Mouse (Mus musculus) liver, embryonic 14.5 days (tissue): ENCODE measurements around the gene Tsc22d1. TPM values are rescaled to one million over a fixed set of nuclear protein-coding genes. Genes with fewer than 3 reads are reported as not detected.

Experiments
- ATAC-seq: fragments of 200-750 bp; cut with Nextera tagmentation; 2 replicates; pipeline ENCODE4 v1.8.0; 2017; ENCODE audit warnings: moderate number of reproducible peaks, mild to moderate bottlenecking, moderate library complexity; ENCODE audit not compliant: insufficient read depth
- DNase-seq, 3 experiments: peaks; one replicate each; pipeline ENCODE4 v3.0.0-alpha.2; 2012 to 2013; ENCODE audit warnings: low read depth in 3 of 3, low spot score in 3 of 3
- H3K27ac ChIP-seq: fragments of 300-500 bp; sonication (generic); 2 replicates; pipeline ENCODE4 v1.5.1; 2014; ENCODE audit warnings: moderate library complexity, mild to moderate bottlenecking, control low read depth, inconsistent platforms
- H3K27me3 ChIP-seq: fragments of 300-500 bp; sonication (generic); 2 replicates; pipeline ENCODE4 v1.6.1; 2014; ENCODE audit warnings: mild to moderate bottlenecking, low read length, moderate library complexity; ENCODE audit not compliant: control insufficient read depth, insufficient read depth
- H3K36me3 ChIP-seq: fragments of 300-500 bp; sonication (generic); replicated peaks from 2 replicates; pipeline ENCODE4 v1.6.1; 2014; ENCODE audit warnings: low read depth; ENCODE audit not compliant: control insufficient read depth, insufficient read depth
- H3K4me1 ChIP-seq, 2 experiments: fragments of 200-500 bp in 1 of 2; fragments of 300-500 bp in 1 of 2; sonication (generic) in 1 of 2; replicated peaks; 2 replicates each; pipeline ENCODE4 v1.6.1; 2012 to 2014; ENCODE audit warnings: antibody characterized with exemption in 1 of 2, inconsistent platforms in 1 of 2, low read length in 1 of 2; ENCODE audit not compliant: control insufficient read depth in 2 of 2, insufficient read depth in 2 of 2
- H3K4me2 ChIP-seq: fragments of 300-500 bp; sonication (generic); 2 replicates; pipeline ENCODE4 v1.6.1; 2014; ENCODE audit warnings: low read depth, mild to moderate bottlenecking, control low read depth, moderate library complexity
- H3K4me3 ChIP-seq, 2 experiments: fragments of 200-500 bp in 1 of 2; fragments of 300-500 bp in 1 of 2; sonication (generic) in 1 of 2; 2 replicates each; pipeline ENCODE4 v1.5.1; 2012 to 2014; ENCODE audit warnings: low read depth in 2 of 2, low read length in 2 of 2, mild to moderate bottlenecking in 2 of 2, control low read depth in 1 of 2, inconsistent platforms in 1 of 2, moderate library complexity in 1 of 2; ENCODE audit not compliant: insufficient read depth in 1 of 2
- H3K9ac ChIP-seq: fragments of 300-500 bp; sonication (generic); replicated peaks from 2 replicates; pipeline ENCODE4 v1.6.1; 2014; ENCODE audit warnings: mild to moderate bottlenecking, control low read depth, moderate library complexity
- H3K9me3 ChIP-seq: fragments of 300-500 bp; sonication (generic); 2 replicates; pipeline ENCODE4 v1.6.1; 2016; ENCODE audit warnings: low read length, mixed read lengths; ENCODE audit not compliant: control insufficient read depth
- CTCF ChIP-seq: IDR thresholded peaks from 2 replicates; pipeline ENCODE4 v1.5.1; 2016; ENCODE audit warnings: antibody characterized with exemption, low read depth, control low read depth
- EP300 ChIP-seq: IDR thresholded peaks from 2 replicates; pipeline ENCODE4 v1.6.1; 2016; ENCODE audit warnings: antibody characterized with exemption, low read depth
- WGBS: fragments of 180-500 bp; shearing (Covaris S2); extraction: QIAGEN DNeasy Blood & Tissue Kit; methylation state at CpG from one replicate; pipeline ENCODE4 v1.1.7; 2014; ENCODE audit not compliant: insufficient replicate concordance; 5-methylcytosine and 5-hydroxymethylcytosine counted together
- polyA plus RNA-seq, 2 experiments: library from polyadenylated mRNA; depleted of rRNA in 1 of 2; stranded (reverse) in 1 of 2; unstranded in 1 of 2; fragments of >200 nt; fragmentation: Nextera tagmentation in 1 of 2; extraction: Ambion mirVana in 1 of 2; gene quantifications; 2 replicates each; pipeline versions ENCODE4 v1.2.1 to v1.2.3; 2012 to 2014

The Tsc22d1 gene
- polyA plus RNA-seq, 2 experiments = 61.3 to 115 TPM

DNA sequence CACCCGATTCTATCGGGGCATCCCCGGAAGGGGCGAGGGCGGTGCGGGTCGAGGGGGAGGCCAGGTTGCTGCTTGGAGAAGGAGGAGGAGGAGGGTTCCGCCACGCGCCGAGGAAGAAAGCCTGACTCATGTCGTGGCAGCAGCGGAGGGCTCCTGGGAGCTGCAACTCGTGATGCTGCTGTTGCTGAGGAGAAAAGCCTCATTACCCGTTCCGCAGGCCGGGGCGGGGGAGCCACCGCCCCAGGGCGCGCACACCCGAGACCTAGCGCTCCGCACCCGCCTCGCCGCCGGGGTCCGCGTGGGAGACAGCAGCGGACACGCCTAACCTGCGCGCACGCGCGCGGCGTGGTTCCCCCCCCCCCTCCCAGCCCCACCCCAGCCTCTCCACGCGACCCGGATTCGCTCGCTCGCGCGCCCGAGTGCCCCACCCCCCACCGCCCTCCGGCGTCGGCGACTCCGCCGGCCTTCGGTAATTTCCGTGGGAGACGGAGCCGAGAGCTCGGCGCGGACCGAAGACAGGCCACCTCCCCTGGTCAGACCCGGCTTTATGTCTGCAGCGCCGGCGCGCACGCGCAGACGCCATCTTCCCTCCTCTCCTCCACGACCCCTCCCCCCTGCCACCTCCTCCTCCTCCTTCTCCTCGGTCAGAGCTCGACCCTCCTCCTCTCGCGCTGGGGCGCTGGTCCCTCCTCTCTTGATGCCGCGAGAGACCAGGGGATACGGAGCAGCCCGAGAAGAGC, 469 bp upstream of the Tsc22d1 start:
- Histone ChIP-seq H3K27ac (no peak overlapping the region), H3K9me3 (no peaks in the 10 kb centered on the region), H3K9ac (peak overlapping the region; percentile 40), H3K27me3 (peaks cover 30% of the 10 kb centered on the region), H3K4me3 (peak overlapping the region; percentile 52 to 57), H3K36me3 (no peaks in the 10 kb centered on the region), H3K4me2 (peak overlapping the region; percentile 70), H3K4me1 (peaks cover 0 to 2% of the 10 kb centered on the region in 2 experiments; a peak in 1 of 4 replicates)
- WGBS = under 1% methylated on average over 71 of the region's 81 CpGs
- ATAC-seq = peak; percentile 80
- DNase-seq = peak; percentile 32 to 56 (median 38)
- TF ChIP-seq EP300 = no peak
- no peak for TF ChIP-seq CTCF

DNA sequence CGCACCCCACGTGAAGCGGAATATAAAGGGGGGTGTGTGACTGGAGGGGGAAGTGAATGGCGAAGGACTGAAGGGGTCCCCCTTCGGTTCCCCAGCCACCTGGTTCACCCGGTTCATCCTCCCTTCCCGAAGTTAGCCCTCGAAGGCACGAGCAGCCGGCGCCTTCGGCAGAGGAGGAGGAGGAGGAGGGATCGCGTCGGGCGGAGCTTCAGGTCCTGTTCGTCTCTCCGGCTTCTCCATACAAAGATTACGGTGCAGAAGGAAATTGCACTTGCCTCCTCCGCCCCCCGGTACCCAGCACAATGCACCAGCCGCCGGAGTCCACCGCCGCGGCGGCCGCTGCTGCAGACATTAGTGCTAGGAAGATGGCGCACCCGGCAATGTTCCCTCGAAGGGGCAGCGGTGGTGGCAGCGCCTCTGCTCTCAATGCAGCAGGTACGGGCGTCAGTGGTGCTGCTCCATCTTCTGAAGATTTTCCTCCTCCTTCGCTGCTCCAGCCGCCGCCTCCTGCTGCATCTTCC, 1.1 kb downstream of the Tsc22d1 start:
- Histone ChIP-seq H3K9me3 (no peaks in the 10 kb centered on the region), H3K27me3 (peaks cover 30% of the 10 kb centered on the region), H3K27ac (no peak overlapping the region), H3K4me1 (peaks cover 0 to 4% of the 10 kb centered on the region in 2 experiments; a peak in 1 of 4 replicates), H3K4me2 (peak overlapping the region; percentile 70), H3K9ac (no peak overlapping the region), H3K36me3 (no peaks in the 10 kb centered on the region), H3K4me3 (peak overlapping the region; percentile 52 to 57)
- WGBS = 2% methylated on average over 37 of the region's 38 CpGs
- DNase-seq (no peak), ATAC-seq (no peak)
- no peak for TF ChIP-seq EP300

DNA sequence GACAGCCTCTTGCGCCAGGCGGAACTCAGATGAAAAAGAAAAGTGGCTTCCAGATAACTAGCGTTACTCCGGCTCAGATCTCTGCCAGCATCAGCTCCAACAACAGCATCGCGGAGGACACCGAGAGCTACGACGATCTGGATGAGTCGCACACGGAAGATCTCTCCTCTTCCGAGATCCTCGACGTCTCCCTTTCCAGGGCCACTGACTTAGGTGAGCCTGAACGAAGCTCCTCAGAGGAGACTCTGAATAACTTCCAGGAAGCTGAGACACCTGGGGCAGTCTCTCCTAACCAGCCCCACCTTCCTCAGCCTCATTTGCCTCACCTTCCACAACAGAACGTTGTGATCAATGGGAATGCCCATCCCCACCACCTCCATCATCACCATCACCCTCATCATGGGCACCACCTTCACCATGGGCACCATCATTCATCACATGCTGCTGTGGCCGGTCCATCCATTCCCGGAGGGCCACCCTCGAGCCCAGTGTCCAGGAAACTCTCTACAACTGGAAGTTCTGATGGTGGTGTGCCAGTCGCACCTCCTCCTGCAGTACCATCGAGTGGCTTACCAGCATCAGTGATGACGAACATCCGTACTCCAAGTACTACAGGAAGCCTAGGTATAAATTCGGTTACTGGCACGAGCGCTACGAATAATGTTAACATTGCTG, 1.7 kb downstream of the Tsc22d1 start:
- ATAC-seq (no peak), DNase-seq (no peak)
- peaks cover 30% of the 10 kb centered on the region for H3K27me3 ChIP-seq
- peaks cover 0 to 4% of the 10 kb centered on the region in 2 experiments; a peak in 1 of 4 replicates for H3K4me1 ChIP-seq
- peak overlapping the region; percentile 52 to 57 for H3K4me3 ChIP-seq
- 70% methylated on average over 27 of the region's 27 CpGs for WGBS
- H3K9me3 ChIP-seq = no peaks in the 10 kb centered on the region
- H3K36me3 ChIP-seq = no peaks in the 10 kb centered on the region
- H3K27ac ChIP-seq = no peak overlapping the region
- no peak overlapping the region for H3K9ac ChIP-seq
- TF ChIP-seq CTCF (no peak), EP300 (no peak)
- H3K4me2 ChIP-seq = peak overlapping the region; percentile 70

DNA sequence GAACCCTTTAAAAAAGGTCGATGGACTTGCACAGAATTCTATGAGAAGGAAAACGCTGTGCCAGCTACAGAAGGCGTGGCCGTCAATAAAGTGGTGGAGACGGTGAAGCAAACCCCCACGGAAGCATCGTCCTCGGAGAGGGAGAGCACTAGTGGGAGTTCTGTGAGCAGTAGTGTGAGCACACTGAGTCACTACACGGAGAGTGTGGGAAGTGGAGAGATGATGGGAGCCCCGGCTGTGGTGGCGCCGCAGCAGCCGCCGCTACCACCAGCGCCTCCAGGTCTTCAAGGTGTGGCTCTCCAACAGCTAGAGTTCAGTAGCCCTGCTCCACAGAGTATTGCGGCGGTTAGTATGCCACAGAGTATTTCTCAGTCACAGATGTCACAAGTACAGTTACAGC, 2.6 kb downstream of the Tsc22d1 start:
- DNase-seq = no peak
- peaks cover 30% of the 10 kb centered on the region for H3K27me3 ChIP-seq
- peaks cover 0 to 4% of the 10 kb centered on the region in 2 experiments; a peak in 1 of 4 replicates for H3K4me1 ChIP-seq
- TF ChIP-seq EP300 (no peak), CTCF (no peak)
- no peaks in the 10 kb centered on the region for H3K36me3 ChIP-seq
- no peak for ATAC-seq
- H3K4me3 ChIP-seq = no peak overlapping the region
- WGBS = 86% methylated on average over 17 of the region's 17 CpGs
- no peaks in the 10 kb centered on the region for H3K9me3 ChIP-seq
- no peak overlapping the region for H3K4me2 ChIP-seq
- H3K9ac ChIP-seq = no peak overlapping the region
- no peak overlapping the region for H3K27ac ChIP-seq

DNA sequence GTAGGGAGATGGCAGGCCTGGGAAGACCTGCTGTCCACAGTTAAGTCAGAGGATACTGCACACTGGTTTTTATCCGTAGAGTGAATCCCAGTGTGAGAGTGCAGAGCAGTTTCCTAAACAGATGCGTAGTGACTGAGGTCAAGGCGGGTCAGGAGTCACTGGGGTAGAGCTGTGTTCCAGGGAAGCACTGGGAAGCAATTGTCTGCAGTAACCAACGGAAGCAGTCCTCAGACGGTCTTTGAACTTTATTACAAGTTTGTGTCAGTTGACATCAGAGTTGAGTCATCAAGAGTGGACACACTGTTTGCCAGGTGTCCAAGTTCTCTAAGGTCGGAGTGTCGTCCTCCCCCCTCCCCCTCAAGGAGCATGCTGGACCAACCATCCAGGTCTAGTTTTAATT, 6.0 kb downstream of the Tsc22d1 start:
- Histone ChIP-seq H3K27ac (no peak overlapping the region), H3K9me3 (no peaks in the 10 kb centered on the region), H3K36me3 (no peaks in the 10 kb centered on the region), H3K27me3 (peaks cover 9% of the 10 kb centered on the region), H3K4me3 (no peak overlapping the region), H3K4me2 (no peak overlapping the region), H3K4me1 (peaks cover 0 to 4% of the 10 kb centered on the region in 2 experiments; a peak in 1 of 4 replicates), H3K9ac (no peak overlapping the region)
- DNase-seq (no peak), ATAC-seq (no peak)
- no peak for TF ChIP-seq CTCF
- TF ChIP-seq EP300 = no peak
- WGBS = 60% methylated on average over 7 of the region's 7 CpGs
